Mouse (Mus musculus) embryonic fibroblast, embryonic 13.5 days (primary cell): ENCODE results near the gene Foxred2. TPM values are rescaled to one million over a fixed set of nuclear protein-coding genes. Genes with fewer than 3 reads are reported as not detected.

ENCODE experiments used
- H3K27ac ChIP-seq: 2 replicates; pipeline ENCODE4 v1.5.1; 2012; ENCODE audit warnings: low read length, control low read depth, inconsistent platforms; ENCODE audit not compliant: insufficient read depth
- H3K4me1 ChIP-seq: 2 replicates; pipeline ENCODE4 v1.6.1; 2011; ENCODE audit warnings: low read length; ENCODE audit not compliant: control insufficient read depth, insufficient read depth
- H3K4me3 ChIP-seq: 2 replicates; pipeline ENCODE4 v1.5.1; 2011; ENCODE audit warnings: mild to moderate bottlenecking, control low read depth, low read length; ENCODE audit not compliant: insufficient read depth
- CTCF ChIP-seq: IDR thresholded peaks from 2 replicates; pipeline ENCODE4 v1.5.1; 2011; ENCODE audit warnings: mild to moderate bottlenecking, control low read depth, low read length, moderate library complexity, borderline replicate concordance; ENCODE audit not compliant: insufficient read depth
- POLR2A ChIP-seq: IDR thresholded peaks from 2 replicates; pipeline ENCODE4 v1.6.1; 2011; ENCODE audit warnings: low read depth, mild to moderate bottlenecking, control low read depth, low read length, moderate library complexity
- polyA plus RNA-seq: library from polyadenylated mRNA; stranded (reverse); fragments of >200 nt; gene quantifications from 2 replicates; pipeline ENCODE4 v1.2.4, GENCODE M21; 2011; ENCODE audit warnings: low read depth; ENCODE audit not compliant: missing spikeins, insufficient read length

The Foxred2 gene
- polyA plus RNA-seq, 1 experiment: 3.9 TPM

- Histone ChIP-seq H3K27ac (no peak overlapping the region), H3K4me1 (0 out of 2 replicates have a peak, but pooled peaks cover 4% of the 10 kb centered on the region), H3K4me3 (no peak overlapping the region)
- TF ChIP-seq POLR2A: no peak
- TF ChIP-seq CTCF: no peak
Observed at GRCm38 (mm10) chr15:77933222-77933621, 23.3 kb downstream of the Foxred2 start.

- Histone ChIP-seq H3K4me1 (0 out of 2 replicates have a peak, but pooled peaks cover 4% of the 10 kb centered on the region), H3K27ac (no peak overlapping the region), H3K4me3 (no peak overlapping the region)
- TF ChIP-seq POLR2A (no peak), CTCF (no peak)
Observed at GRCm38 (mm10) chr15:77931689-77932016, 24.9 kb downstream of the Foxred2 start.

GRCm38 (mm10) chr15:77930986-77931688 is 25.4 kb downstream of the Foxred2 start:
- 0 out of 2 replicates have a peak, but pooled peaks cover 4% of the 10 kb centered on the region for H3K4me1 ChIP-seq
- H3K4me3 ChIP-seq: no peak overlapping the region
- TF ChIP-seq POLR2A (no peak), CTCF (no peak)
- H3K27ac ChIP-seq: no peak overlapping the region

- Histone ChIP-seq H3K4me1 (0 out of 2 replicates have a peak, but pooled peaks cover 4% of the 10 kb centered on the region), H3K4me3 (peak overlapping the region; percentile 64), H3K27ac (no peak overlapping the region)
- no peak for TF ChIP-seq POLR2A
- no peak for TF ChIP-seq CTCF
Observed at GRCm38 (mm10) chr15:77929804-77930203, 26.7 kb downstream of the Foxred2 start.

- 0 out of 2 replicates have a peak, but pooled peaks cover 4% of the 10 kb centered on the region for H3K4me1 ChIP-seq
- H3K27ac ChIP-seq: peak within 1 kb of the TSS; percentile 69
- H3K4me3 ChIP-seq: peak within 1 kb of the TSS; percentile 68
- no peak for TF ChIP-seq CTCF
- TF ChIP-seq POLR2A: peak; percentile 89
Observed at GRCm38 (mm10) chr15:77928673-77929331, 27.7 kb downstream of the Foxred2 start, which contains the start of gene Txn2. TSS of gene Txn2 (minus strand) at chr15:77929006.

- no peak for TF ChIP-seq POLR2A
- no peak for TF ChIP-seq CTCF
- Histone ChIP-seq H3K27ac (peak overlapping the region; percentile 69), H3K4me3 (peak overlapping the region; percentile 68), H3K4me1 (0 out of 2 replicates have a peak, but pooled peaks cover 4% of the 10 kb centered on the region)
Observed at GRCm38 (mm10) chr15:77928091-77928490, 28.4 kb downstream of the Foxred2 start.

GRCm38 (mm10) chr15:77926921-77927320 is 29.6 kb downstream of the Foxred2 start:
- 0 out of 2 replicates have a peak, but pooled peaks cover 4% of the 10 kb centered on the region for H3K4me1 ChIP-seq
- no peak overlapping the region for H3K27ac ChIP-seq
- no peak overlapping the region for H3K4me3 ChIP-seq
- no peak for TF ChIP-seq CTCF
- TF ChIP-seq POLR2A: no peak

GRCm38 (mm10) chr15:77925195-77925594 is 31.3 kb downstream of the Foxred2 start:
- no peak overlapping the region for H3K27ac ChIP-seq
- 0 out of 2 replicates have a peak, but pooled peaks cover 4% of the 10 kb centered on the region for H3K4me1 ChIP-seq
- no peak overlapping the region for H3K4me3 ChIP-seq
- no peak for TF ChIP-seq POLR2A
- no peak for TF ChIP-seq CTCF

GRCm38 (mm10) chr15:77923267-77924035 is 33.1 kb downstream of the Foxred2 start:
- TF ChIP-seq POLR2A (no peak), CTCF (no peak)
- no peak overlapping the region for H3K4me3 ChIP-seq
- H3K4me1 ChIP-seq: no peaks in the 10 kb centered on the region
- no peak overlapping the region for H3K27ac ChIP-seq
